Mouse (Mus musculus) spleen, adult 2 months (tissue): Measurements from ENCODE around the gene Cntnap2. TPM values are rescaled to one million over a fixed set of nuclear protein-coding genes. Genes with fewer than 3 reads are reported as not detected.
"Not testable (repeated sequence)": the region's sequence is repeated elsewhere in the genome, so short reads cannot be mapped to it uniquely, and the experiment has no call there.

Source experiments
- DNase-seq, 2 experiments: peaks; one replicate each; pipeline versions ENCODE4 v3.0.0 to v3.0.0-alpha.2; 2012 to 2021; ENCODE audit warnings: low spot score in 2 of 2, low read depth in 1 of 2
- H3K27ac ChIP-seq: fragments of 200-500 bp; 2 replicates; pipeline ENCODE4 v1.5.1; 2012; ENCODE audit warnings: low read length, inconsistent platforms; ENCODE audit not compliant: insufficient read depth
- H3K27me3 ChIP-seq: fragments of 200-500 bp; 2 replicates; pipeline ENCODE4 v1.6.1; 2012; ENCODE audit warnings: mild to moderate bottlenecking, moderate library complexity, low read length, inconsistent platforms; ENCODE audit not compliant: control insufficient read depth, insufficient read depth
- H3K36me3 ChIP-seq: fragments of 200-500 bp; 2 replicates; pipeline ENCODE4 v1.6.1; 2012; ENCODE audit warnings: mild to moderate bottlenecking, low read length, inconsistent platforms; ENCODE audit not compliant: control insufficient read depth, insufficient read depth
- H3K4me1 ChIP-seq: fragments of 200-500 bp; 2 replicates; pipeline ENCODE4 v1.6.1; 2011; ENCODE audit warnings: inconsistent platforms; ENCODE audit not compliant: control insufficient read depth, insufficient read depth, insufficient read length
- H3K4me3 ChIP-seq: fragments of 200-500 bp; 2 replicates; pipeline ENCODE4 v1.5.1; 2011; ENCODE audit warnings: mild to moderate bottlenecking, inconsistent platforms; ENCODE audit not compliant: insufficient read depth, insufficient read length; ENCODE audit errors: extremely low read depth
- CTCF ChIP-seq: fragments of 200-500 bp; IDR thresholded peaks from 2 replicates; pipeline ENCODE4 v1.5.1; 2011; ENCODE audit warnings: mild to moderate bottlenecking, inconsistent platforms; ENCODE audit not compliant: insufficient read depth, insufficient read length, insufficient replicate concordance; ENCODE audit errors: extremely low read depth
- POLR2A ChIP-seq: fragments of 200-500 bp; IDR thresholded peaks from 2 replicates; pipeline ENCODE4 v1.6.1; 2011; ENCODE audit warnings: low read depth, low read length, inconsistent platforms
- WGBS: fragments of 180-500 bp; shearing (Covaris S2); methylation state at CpG from one replicate; pipeline ENCODE4 v1.1.7; 2018; 5-methylcytosine and 5-hydroxymethylcytosine counted together
- polyA plus RNA-seq: library from polyadenylated mRNA; depleted of rRNA; stranded (reverse); fragments of >200 nt; gene quantifications from 2 replicates; pipeline ENCODE4 v1.2.3, GENCODE M21; 2012

The Cntnap2 gene
- polyA plus RNA-seq, 1 experiment: not detected

GRCm38 (mm10) chr6:47272606-47273575 lies 2213.7 kb downstream of the Cntnap2 start:
- Histone ChIP-seq H3K4me1 (no peaks in the 10 kb centered on the region), H3K4me3 (no peak overlapping the region), H3K27me3 (no peaks in the 10 kb centered on the region), H3K36me3 (no peaks in the 10 kb centered on the region), H3K27ac (no peak overlapping the region)
- no peak for DNase-seq
- WGBS: 91% methylated on average over 8 of the region's 8 CpGs
- TF ChIP-seq POLR2A: no peak
- no peak for TF ChIP-seq CTCF

- Histone ChIP-seq H3K27ac (no peak overlapping the region), H3K27me3 (no peaks in the 10 kb centered on the region), H3K4me1 (no peaks in the 10 kb centered on the region), H3K36me3 (no peaks in the 10 kb centered on the region), H3K4me3 (no peak overlapping the region)
- TF ChIP-seq CTCF (no peak), POLR2A (no peak)
- WGBS: 86% methylated on average over 2 of the region's 2 CpGs
- DNase-seq: no peak
These were observed 2215.9 kb downstream of the Cntnap2 start for GRCm38 (mm10) chr6:47275065-47275464.

GRCm38 (mm10) chr6:47279183-47279582 lies 2220.0 kb downstream of the Cntnap2 start:
- 74% methylated on average over 1 of the region's 1 CpGs for WGBS
- Histone ChIP-seq H3K27me3 (no peaks in the 10 kb centered on the region), H3K4me3 (no peak overlapping the region), H3K27ac (no peak overlapping the region), H3K36me3 (no peaks in the 10 kb centered on the region), H3K4me1 (no peaks in the 10 kb centered on the region)
- DNase-seq: no peak
- TF ChIP-seq POLR2A (no peak), CTCF (no peak)

- TF ChIP-seq POLR2A (no peak), CTCF (no peak)
- Histone ChIP-seq H3K4me3 (no peak overlapping the region), H3K36me3 (no peaks in the 10 kb centered on the region), H3K4me1 (no peaks in the 10 kb centered on the region), H3K27me3 (no peaks in the 10 kb centered on the region), H3K27ac (no peak overlapping the region)
- DNase-seq: no peak
These were observed 2222.4 kb downstream of the Cntnap2 start for GRCm38 (mm10) chr6:47281584-47281983.

- DNase-seq: no peak
These were observed 2225.6 kb downstream of the Cntnap2 start for GRCm38 (mm10) chr6:47284794-47285193.

GRCm38 (mm10) chr6:47285742-47286141 lies 2226.6 kb downstream of the Cntnap2 start:
- no peak for DNase-seq
- WGBS: 6% methylated on average over 1 of the region's 1 CpGs
- H3K27ac ChIP-seq: no peak overlapping the region
- TF ChIP-seq POLR2A (no peak), CTCF (no peak)
- H3K36me3 ChIP-seq: no peaks in the 10 kb centered on the region
- no peaks in the 10 kb centered on the region for H3K27me3 ChIP-seq
- no peak overlapping the region for H3K4me3 ChIP-seq
- no peaks in the 10 kb centered on the region for H3K4me1 ChIP-seq

More at GRCm38 (mm10) chr6:47284794-47285193, 2225.6 kb downstream of the Cntnap2 start:
- Histone ChIP-seq H3K27ac (no peak overlapping the region), H3K4me3 (no peak overlapping the region), H3K36me3 (no peaks in the 10 kb centered on the region), H3K27me3 (no peaks in the 10 kb centered on the region), H3K4me1 (no peaks in the 10 kb centered on the region)
- no peak for TF ChIP-seq CTCF
- TF ChIP-seq POLR2A: no peak
- WGBS: 49% methylated on average over 2 of the region's 2 CpGs

- DNase-seq, H3K4me3 ChIP-seq, H3K27ac ChIP-seq, H3K4me1 ChIP-seq, H3K27me3 ChIP-seq, H3K36me3 ChIP-seq: not testable (repeated sequence)
- 77% methylated on average over 12 of the region's 12 CpGs for WGBS
These were observed 2227.2 kb downstream of the Cntnap2 start for GRCm38 (mm10) chr6:47286247-47286967.
